Mouse (Mus musculus) adrenal gland, postnatal 36 days (tissue): Measurements from ENCODE around the gene Dcst1. TPM values are rescaled to one million over a fixed set of nuclear protein-coding genes. Genes with fewer than 3 reads are reported as not detected.

Experiments used
- DNase-seq, 2 experiments: peaks; one replicate each; pipeline ENCODE4 v3.0.0; 2021; ENCODE audit warnings: mixed read lengths in 1 of 2
- total RNA-seq, 2 experiments: library from RNA; stranded (reverse); gene quantifications; 2 replicates each; pipeline ENCODE4 v1.2.3; 2021

The Dcst1 gene
- total RNA-seq, 2 experiments from 2014 or later = 0.56 TPM; not detected in 1

DNA sequence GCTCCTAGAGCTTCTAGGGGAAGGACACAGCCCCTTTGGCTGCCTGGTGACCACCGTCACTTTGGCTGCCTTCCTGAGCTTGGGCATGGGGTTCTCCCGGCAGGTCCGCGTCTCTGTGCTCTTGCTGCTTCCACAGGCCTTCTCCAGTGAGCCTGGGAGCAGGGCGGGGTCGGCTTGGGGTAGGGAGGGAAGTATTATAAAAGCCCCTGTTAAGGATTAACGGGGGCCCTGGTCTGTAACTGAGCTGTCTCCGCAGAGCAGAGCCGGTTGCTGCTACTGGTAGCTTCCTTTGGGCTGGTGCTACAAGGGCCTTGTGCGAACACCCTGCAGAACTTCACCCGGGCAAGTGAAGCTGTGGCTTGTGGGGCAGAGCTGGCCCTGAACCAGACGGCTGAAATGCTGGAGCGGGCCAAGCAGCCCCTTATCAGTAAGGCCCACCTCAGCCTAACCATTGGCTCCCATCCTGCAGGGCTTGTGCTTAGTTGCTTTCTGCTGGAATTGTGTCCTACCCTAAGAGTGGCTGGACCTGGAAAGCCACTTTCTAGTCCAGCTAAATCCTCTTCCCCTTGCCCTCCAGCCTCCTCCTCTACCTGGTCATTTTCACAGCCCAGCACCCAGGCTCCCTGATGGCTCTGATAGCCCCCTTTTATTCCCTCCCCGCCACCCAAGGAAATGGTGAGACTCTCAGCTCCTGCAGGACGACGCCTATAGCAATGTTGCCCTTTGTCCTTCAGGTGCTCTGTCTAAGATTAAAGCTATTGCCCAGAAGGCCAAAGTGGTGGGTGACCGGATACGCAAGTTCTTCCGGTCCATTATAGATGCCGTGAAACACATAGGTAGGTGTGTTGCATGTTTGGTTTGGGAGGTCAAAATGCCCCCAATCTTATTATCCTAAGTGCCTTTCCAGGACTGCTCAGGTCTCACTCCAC, 697 bp upstream of the Dcst1 start:
- DNase-seq = no peak

DNA sequence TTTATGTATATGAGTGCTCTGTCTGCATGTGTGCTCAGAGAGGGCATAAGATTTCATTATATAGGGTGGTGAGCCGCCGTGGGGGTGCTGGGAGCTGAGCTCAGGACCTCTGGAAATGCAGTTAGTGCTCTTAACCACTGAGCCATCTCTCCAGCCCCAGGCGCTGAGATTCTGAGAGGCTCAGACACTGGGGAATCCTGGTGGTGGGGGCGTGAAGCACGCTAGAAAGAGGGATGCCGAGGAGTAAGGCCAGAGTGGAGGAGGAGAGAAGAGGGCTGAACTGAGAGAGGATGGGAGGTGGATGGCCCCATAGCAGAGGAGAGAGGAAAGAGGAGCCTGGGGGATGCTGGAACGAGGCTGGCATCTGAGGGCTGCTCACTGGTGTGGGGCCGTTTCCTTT, 422 bp downstream of the Dcst1 start:
- no peak for DNase-seq

DNA sequence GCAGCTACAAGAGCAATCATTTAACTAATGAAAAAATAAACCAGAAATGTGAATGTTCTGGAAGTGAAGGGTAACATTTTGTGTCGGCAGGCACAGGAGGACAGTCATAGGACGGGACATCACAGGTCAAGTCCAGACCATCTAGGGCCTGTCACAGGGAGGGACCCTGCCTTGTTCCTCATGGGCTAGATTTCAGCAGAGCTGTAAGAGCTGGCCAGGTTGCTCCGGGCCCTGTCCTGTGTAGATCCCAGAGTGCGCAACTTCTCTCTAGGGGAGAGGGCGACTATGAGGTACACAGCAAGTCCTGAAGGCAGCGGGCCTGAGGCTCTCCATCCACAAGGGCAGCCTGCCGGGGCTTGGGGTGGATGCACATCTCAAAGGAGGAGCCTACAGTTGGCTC, 3.4 kb downstream of the Dcst1 start, which contains the start of gene Dcst2:
TSS of gene Dcst2 (plus strand) at position 301 of the 400 bp plus-strand sequence.
- no peak for DNase-seq

DNA sequence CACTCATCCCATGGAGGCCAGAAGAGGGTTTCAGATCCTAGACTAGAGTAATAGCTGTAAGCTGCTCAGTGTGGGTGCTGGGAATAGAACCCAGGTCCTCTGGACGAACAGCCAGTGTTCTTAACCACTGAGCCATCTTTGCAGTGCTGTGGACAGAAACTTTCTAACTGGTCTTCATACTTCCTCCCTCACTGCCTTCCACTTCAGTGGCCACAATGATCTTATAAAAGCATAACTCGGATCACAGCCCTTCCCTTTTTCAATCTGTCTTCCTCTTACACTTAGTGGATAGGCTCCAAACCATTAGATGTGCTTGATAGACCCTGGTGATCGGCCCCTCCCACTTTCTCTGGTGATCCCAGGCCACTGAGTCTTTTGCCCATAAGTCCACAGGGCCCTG, 4.8 kb downstream of the Dcst1 start:
- no peak for DNase-seq

DNA sequence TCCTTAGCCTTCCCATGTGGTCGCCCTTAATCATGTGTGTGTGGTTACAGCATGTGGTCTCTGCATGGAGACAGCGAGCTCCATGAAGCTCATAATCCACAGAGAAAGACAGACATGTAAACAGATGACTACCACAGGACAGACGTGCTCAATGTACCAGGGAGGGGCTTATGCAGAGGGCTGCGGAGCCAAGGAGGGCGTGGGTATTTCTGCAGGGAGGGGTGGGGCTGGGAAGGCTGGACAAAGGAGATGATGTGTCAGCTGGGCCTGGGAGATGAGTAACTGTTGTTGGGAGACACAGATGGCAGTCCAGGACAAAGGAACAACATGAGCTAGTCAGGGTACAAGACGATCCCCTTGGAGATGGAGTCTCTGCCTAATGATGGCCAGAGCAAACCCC, 5.4 kb downstream of the Dcst1 start:
- peak in 1 of 2 experiments; percentile 39 for DNase-seq

DNA sequence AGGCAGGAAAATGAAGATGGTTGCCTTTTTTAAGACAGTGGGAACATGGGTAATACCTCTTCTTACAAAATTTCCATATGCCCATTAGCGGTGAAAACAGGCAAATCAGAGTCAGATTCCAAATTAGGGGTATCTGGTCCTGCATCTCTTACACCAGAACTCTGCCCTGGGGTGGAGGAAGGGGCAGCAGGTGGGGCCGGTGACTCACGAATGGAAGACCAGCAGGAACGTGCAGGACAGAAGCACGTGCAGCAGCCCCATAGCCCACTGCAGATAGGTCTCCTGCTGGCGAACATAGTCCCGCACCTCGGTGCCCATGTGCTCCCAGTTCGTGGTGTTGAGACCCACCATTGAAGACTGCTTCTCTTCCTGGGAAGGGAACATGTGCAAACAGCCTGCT, 9.0 kb downstream of the Dcst1 start:
- DNase-seq = no peak

DNA sequence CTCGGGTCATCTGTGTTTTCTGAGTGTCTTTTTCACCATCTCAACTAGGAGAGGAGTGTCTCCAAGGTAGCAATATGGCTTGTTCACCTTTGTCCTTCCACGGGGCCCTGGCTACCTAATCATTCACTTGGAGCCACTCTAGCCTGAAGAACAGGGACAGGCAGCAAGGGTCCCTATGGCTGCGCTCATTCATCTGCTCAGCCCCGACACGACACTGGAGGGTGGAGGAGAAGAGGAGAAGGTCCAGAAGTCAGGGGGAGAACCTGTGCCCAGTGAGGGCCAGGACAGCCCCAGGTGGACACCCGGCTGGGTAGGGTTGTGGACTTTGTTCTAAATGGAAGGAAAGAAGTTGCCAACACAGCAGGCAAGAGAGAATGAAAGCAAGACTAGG, 9.5 kb downstream of the Dcst1 start:
- no peak for DNase-seq

DNA sequence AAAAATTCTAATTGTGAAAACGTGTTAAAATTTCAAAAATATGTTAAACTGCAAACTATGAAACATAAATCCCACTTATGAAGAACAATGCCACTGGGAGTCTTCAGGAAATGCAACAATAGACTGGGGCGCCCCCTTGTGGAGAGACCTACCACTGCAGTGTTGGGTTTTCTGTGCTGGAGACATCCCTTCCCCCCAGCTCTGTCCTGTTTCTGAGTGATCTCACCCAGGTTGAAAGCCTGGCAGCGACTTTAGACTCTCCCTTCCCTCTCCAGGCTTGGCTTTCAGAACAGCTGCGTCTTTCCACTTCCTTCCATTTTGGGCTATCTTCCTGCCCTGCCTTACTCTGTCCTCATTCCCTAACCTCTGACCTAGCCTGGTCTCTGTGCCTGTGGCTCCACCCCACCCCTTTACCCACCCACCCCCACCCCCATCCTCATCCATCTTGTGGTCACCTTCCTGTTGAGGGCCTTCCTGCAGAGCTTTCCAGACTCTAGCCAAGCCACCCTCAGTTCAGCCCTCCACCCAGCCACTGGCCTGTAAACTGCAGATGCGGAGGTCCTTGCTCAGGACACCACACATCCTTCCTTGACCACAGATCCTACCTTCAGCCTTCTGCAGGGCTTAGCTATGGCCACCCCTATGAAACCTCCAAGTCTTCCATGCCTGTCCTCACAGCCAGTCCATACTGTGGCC, 10.1 kb downstream of the Dcst1 start:
- DNase-seq = peak; percentile 90 to 93

DNA sequence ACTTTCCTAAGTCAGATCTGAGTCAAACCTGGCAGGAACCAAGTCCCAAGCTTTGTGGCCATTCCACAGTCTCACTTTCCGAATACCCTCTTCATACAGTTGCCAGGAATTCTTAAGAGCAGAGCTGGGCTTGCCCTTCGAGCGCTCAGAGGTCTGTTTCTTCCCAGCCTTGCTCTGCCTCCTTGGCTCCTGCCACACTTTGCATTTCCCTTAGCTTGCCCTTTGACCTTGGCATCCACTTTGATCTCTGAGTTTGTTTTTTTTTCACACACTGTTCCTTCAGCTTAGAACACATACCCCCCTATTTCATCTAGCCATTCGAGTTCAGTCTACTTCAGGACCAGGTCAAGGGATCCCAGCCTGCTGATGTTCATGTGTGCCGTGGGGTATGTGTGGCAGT, 13.8 kb downstream of the Dcst1 start:
- no peak for DNase-seq

DNA sequence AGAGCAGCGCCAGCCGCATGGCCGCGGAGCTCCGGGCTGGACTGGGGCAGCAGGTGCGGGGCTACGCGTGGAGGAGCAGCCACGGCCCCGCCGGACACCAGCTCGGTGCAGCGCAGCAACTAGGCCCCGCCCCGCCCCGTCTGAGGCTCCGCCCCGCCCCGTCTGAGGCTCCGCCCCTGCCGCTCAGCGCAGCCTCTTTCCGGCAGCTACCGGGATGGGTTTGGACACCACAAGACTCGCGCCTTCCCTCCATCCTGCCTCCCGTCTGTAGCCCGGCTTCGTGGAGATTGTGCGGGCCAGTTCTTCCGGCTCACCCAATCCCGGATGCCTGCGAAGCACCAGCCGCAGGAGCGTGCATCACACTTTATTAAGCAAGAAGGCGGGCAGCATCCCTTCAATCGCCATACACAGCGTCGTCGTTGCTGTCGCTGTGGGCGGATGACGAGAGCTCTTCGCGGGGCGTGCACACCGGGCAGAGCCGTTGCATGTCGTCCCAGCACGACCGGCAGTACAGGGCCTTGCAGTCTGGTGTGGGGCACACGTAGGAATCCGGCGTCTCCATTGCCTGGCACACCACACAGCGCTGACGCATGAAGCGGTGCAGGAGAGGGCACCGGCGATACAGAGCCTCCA, 15.1 kb downstream of the Dcst1 start, which contains the start of gene Adam15:
TSS of gene Adam15 (minus strand) at position 128 of the 633 bp plus-strand sequence.
- peak; percentile 93 to 95 for DNase-seq

DNA sequence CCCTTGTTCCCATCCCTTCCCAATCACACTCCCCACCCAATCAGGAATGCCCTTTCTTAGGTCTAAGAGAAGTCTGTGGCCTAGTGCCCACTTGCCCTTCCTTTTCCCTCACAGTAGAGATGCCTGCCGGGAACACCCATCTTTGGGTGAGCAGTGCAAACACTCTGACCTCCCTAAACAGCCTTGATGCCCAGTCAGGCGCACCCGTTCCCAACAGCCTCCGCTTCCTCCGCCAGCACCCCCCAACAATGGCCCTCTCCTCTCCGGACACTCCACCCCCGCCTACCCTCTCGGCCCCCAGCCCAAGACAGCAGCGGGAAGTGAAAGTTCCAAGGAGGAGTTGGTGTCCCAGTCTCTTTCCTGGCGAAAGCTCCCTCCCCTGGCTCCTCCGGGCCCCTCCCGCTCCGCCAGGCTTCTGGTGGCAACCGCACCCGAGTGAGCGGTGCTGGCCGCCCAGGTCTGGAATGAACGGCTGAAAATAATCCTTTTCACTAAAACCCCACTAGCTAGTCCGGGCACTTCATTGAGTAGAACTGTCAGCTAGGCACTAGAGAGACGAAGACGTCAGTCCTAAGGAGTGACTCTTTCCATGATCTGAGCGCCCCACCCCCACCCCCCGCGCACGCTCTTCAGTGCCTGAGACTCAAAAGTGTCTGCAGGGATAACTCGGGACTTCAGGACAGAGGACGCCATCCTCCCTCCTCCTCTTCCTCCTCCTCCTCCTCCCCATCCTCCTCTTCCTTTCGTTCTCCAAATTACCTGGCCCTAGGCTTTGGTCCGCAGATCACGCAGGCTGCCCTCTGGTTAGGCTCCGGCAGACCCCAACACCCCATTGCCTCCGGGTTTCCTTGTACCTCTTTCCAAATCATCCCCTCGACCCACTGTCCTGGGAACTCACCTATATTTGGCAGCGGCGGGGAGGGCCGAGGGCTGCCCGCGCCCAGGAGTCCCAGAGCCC, 15.9 kb downstream of the Dcst1 start:
- peak; percentile 67 to 72 for DNase-seq

DNA sequence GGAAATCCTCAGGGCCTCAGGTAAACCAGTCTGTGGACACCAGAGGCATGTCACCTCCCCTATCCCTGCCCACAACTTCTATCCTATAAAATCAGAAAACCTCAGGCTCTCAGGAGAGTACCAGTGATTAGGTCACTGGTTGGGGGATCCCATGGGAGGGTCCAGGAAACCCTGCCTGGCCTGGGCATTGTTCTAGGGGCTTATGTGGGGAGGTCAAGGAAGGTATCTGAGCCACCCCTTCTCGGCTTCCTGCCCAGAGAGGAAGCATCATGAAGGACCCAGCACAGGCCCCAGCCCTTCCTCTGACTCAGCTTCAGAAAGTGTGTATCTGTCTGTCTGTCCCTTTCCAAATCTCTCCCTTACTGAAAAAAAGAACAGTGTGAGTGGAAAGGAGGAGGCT, 17.1 kb downstream of the Dcst1 start:
- DNase-seq = peak; percentile 25 to 38

DNA sequence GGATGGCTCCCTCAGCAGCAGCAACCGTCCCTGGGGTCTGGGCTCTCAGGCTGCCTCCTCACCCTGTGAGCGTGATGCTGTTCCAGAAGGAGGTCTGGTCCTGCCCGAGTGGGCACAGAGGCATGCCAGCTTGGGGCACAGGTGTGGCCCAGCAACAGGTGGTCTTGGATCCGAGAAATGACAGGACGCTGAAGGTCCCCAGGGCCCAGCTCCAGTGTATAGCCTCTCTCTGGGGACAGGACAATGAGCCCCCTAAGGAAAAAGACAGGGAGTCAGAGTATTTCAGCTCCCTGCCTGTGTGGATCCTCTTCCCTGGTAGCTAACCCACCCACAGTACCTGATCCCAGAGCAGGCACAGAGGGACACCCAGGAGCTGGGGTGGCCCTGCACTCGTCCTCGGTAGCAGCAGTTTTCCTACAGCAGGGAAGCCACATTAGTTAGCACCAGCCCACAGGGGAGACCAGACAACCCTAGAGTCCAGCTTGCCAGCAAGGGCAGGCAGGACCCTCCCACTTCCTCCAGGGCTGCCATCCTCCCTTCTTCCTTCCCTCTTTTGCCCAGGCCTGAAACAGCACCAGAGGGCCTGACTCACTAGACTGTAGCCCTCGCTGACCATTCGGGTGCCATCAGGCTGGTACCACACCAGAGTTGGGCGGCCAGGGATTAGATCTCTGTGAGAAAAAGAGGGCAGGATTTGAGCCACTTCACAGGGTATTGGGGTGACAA, 18.1 kb downstream of the Dcst1 start:
- DNase-seq = no peak

DNA sequence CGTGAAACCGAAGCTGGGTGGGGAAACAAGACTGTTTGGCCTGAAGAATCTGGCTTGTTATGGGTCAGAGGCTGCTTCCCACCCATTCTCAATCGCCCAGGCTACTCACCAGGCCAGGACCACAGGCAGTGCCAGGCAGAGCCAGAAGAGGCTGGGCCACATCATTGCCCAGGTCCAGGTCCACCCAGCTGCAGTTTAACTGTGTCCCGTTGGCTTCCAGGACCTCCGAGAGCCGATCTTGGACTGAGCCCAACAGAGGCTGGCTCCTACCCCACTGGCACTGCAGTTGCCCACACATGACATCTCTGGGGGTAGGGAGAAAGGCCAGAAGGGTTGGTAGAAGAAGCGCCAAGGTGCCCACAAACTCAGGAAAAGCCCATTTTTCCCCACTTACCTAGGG, 21.8 kb downstream of the Dcst1 start:
- DNase-seq = no peak

DNA sequence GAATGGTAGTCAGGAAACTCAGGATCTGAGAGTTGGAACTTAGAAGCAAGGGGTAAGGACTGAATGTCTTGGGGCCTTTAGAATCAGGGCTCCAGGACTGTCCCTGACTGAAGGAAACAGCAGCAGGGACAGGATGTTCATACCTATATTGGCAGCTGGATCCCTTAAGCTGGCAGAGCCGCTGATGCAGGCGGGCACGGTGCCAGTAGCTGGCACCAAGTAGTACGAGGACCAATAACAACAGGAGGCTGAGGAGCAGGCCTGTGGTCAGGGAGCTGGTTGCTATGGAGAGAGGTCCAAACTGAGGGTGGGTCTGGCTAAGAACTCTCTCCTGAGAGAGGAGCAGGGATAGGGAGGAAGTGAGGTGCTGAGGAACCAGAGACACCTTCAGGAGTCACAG, 23.3 kb downstream of the Dcst1 start:
- peak in 1 of 2 experiments; percentile 30 for DNase-seq

DNA sequence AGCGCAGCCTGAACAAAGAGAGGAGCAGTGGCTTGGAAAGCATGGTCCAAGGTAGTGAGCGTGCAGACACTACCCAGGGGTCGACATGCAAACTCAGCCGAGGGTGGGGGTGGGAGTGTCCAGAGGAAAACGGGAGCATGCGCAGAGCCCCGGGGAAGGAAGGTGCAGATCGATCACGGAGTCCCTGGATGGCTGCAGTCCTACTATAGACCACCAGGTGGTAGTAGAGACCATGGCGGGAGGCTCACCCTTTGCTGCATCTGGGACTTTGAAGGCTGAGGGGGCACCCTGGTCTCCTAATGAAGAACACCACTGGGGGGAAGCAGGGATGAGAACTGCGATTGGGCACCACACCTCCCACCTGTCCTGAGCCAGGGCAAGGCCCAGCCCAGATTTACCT, 24.6 kb downstream of the Dcst1 start:
- DNase-seq = peak; percentile 77 to 83

DNA sequence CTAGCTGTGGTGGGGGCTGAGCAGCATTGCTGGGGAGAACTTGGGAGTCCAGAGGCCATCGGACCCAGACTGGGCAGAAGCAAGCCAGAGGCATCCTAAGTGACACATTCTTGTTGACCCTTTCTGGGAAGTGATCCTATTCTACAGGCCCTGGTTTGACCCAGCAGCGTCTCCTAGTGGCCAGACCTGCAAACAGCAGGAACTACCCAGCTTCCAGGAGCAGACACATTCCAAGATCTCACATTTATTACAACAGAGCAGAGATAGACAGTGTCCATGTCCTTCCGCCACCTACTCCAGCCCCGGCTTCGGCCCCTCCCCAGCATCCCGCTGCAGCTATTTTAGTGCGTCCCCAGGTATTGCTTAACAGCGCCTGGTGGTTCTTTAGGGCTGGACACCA, 25.6 kb downstream of the Dcst1 start:
- peak; percentile 68 to 77 for DNase-seq

DNA sequence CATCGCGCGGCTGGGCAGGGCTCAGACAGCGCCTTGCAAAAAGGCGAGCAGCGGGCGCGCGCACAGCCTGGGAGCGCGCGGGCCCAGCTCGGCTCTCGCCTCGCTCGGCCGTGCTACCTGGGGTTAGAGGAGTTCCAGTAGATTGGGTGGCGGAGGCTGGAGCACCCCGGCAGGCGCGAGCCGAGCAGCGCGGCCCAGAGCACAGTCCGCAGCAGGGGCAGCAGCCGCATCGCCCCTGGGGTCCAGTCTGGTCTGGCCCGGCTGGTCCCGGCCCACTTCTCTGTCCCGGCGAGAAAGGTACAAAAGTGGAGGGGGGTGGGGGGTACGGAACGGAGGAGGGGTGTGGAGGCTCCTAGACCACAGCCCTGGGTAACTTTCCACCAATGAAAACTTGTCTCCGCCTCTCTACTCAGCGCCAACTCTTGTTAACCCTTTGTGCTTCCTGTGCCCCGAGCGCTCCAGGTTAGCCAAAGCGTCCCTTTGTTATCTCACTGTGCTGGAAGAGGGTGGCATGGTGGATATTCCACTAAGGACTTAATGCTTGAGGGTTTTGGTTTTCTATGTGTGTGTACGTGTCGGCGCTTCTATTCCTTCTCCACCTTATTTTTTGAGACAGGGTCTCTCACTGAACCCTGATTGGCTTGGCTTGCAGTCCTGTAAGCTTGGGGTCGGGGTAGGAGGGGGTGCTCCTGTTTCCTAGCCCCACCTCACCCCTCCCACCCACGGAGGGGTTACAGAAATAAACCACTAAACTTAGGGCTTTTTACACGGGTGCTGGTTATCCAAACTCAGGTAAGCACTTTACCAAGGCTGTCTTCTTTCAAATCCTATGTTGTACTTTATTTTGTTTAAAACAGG, 27.1 kb downstream of the Dcst1 start, which contains the start of gene Efna4:
TSS of gene Efna4 (minus strand) at position 308 of the 858 bp plus-strand sequence.
- DNase-seq = peak; percentile 56 to 70

DNA sequence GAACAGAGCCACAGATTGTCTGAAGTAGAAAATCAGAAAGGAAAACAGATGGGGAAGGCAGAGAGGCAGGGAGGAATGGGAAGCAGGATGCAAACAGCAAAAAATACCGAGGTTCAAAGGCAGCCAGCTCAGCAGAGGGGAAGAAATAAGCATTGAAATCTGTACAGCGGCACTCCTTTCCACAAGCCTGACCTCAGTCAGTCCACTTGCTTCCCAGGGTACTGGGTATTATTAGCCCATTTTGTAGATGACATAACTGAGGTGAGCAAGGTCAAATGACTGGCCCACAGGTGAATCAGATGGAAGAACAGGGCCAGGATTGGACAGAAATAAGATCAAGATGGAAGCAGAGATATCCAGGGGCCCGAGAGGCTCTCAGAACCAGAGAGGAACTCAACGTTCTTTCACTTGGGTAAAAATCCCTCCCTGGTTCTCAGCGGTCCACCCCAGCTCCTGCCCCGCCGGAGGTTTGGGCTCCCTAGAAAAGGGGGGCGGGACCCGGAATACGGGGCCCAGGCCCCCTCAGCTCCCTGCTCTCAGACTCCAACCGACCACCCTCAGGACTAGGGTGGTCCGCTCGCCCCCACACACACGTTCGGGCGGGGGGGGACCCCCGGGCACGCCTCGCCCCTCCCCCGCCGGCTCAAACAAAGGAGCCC, 27.9 kb downstream of the Dcst1 start:
- DNase-seq = no peak
